Mouse (Mus musculus): ENCODE data around the gene Gm17720.

DNA sequence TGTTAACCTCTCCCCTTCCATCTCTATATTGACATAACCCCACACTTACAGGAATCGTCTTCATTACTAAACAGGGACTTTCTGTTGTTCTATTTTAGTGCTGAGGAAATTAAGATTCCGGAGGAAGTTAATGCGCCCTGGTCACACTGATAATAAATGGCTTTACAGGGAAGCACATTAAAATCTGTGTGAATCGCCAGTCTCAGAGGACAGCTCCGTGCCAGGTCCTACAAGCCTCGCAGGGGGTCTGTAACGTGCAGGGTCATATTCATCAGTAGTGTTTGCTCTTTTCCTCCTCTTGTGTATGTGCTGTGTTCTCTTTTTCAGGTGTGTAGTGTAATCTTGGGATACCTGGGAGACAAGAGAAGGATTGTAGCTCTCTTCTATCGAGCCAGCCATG is 44.3 kb downstream of the Gm17720 start:
- TF ChIP-seq CTCF (IDR thresholded peaks at IDR 0.05; ENCODE audit: insufficient read depth, low read length) (no peak), POLR2A (IDR thresholded peaks at IDR 0.05; ENCODE audit: borderline replicate concordance, extremely low read depth, low read depth, low read length) (no peak)
